Mouse (Mus musculus) thymus, adult 2 months (tissue): ENCODE data around the gene Sdha.

Experiments
- CTCF ChIP-seq: fragments of 200-500 bp; IDR thresholded peaks from 2 replicates; pipeline ENCODE4 v1.5.1; 2012; ENCODE audit warnings: mild to moderate bottlenecking, control low read depth, low read length, moderate library complexity, borderline replicate concordance; ENCODE audit not compliant: control insufficient read depth, poor library complexity, insufficient read depth; ENCODE audit errors: extremely low read depth
- POLR2A ChIP-seq: fragments of 200-500 bp; IDR thresholded peaks from 2 replicates; pipeline ENCODE4 v1.6.1; 2012; ENCODE audit warnings: mild to moderate bottlenecking, low read length, control low read depth, moderate library complexity; ENCODE audit not compliant: control insufficient read depth, poor library complexity, insufficient read depth; ENCODE audit errors: extremely low read depth

- TF ChIP-seq POLR2A (no peak), CTCF (no peak)
Measured at GRCm38 (mm10) chr13:74282299-74282698, 67.8 kb downstream of the Sdha start.
